Mouse (Mus musculus) G1E (cell line): Measurements from ENCODE around the gene Kansl1l. TPM values are rescaled to one million over a fixed set of nuclear protein-coding genes. Genes with fewer than 3 reads are reported as not detected.
A peak's percentile ranks its signal among the peaks of the same experiment; 100 is the strongest.

ENCODE experiments used
- ATAC-seq: 2 replicates; pipeline ENCODE4 v1.8.0; 2016; ENCODE audit warnings: mild to moderate bottlenecking; ENCODE audit not compliant: insufficient number of reproducible peaks, poor library complexity, low FRiP score, severe bottlenecking; ENCODE audit errors: extremely low read depth
- DNase-seq: peaks from one replicate; pipeline ENCODE4 v3.0.0; 2012; ENCODE audit warnings: low spot score
- H3K27me3 ChIP-seq: 2 replicates; pipeline ENCODE4 v1.6.1; 2012; ENCODE audit warnings: mild to moderate bottlenecking, low read length, inconsistent platforms; ENCODE audit not compliant: insufficient read depth
- H3K36me3 ChIP-seq: replicated peaks from 2 replicates; pipeline ENCODE3; 2012; ENCODE audit warnings: mild to moderate bottlenecking, inconsistent platforms
- H3K4me1 ChIP-seq: 2 replicates; pipeline ENCODE4 v1.6.1; 2012; ENCODE audit warnings: low read depth, low read length, inconsistent platforms, mixed read lengths; ENCODE audit not compliant: insufficient read depth
- H3K4me3 ChIP-seq: 2 replicates; pipeline ENCODE4 v1.5.1; 2012; ENCODE audit warnings: low read depth, mild to moderate bottlenecking, inconsistent platforms, low read length, moderate library complexity, mixed read lengths
- H3K9me3 ChIP-seq: replicated peaks from 2 replicates; pipeline ENCODE4 v1.6.1; 2012; ENCODE audit warnings: inconsistent platforms
- CTCF ChIP-seq: IDR thresholded peaks from 2 replicates; pipeline ENCODE4 v1.5.1; 2012; ENCODE audit warnings: low read depth, low read length, inconsistent platforms, mixed read lengths
- GATA1 ChIP-seq: IDR thresholded peaks from 2 replicates; pipeline ENCODE4 v1.6.1; 2012; ENCODE audit warnings: borderline replicate concordance, low read length, inconsistent platforms, mixed read lengths
- GATA2 ChIP-seq: IDR thresholded peaks from 2 replicates; pipeline ENCODE4 v1.6.1; 2012; ENCODE audit warnings: low read depth, low read length, inconsistent platforms, borderline replicate concordance
- POLR2AphosphoS5 ChIP-seq: IDR thresholded peaks from 2 replicates; pipeline ENCODE4 v1.6.1; 2012; ENCODE audit warnings: low read depth, low read length, inconsistent platforms; ENCODE audit not compliant: insufficient replicate concordance
- TAL1 ChIP-seq: conservative IDR thresholded peaks from 2 replicates; pipeline ENCODE4 v1.6.1; 2012; ENCODE audit warnings: low read depth, low read length, inconsistent platforms, mixed read lengths
- polyA plus RNA-seq: library from polyadenylated mRNA; stranded (reverse); fragments of >175 nt; gene quantifications from 2 replicates; pipeline ENCODE4 v1.2.3, GENCODE M21; 2012
- total RNA-seq, 2 experiments: library from RNA; stranded (forward) in 1 of 2; stranded (reverse) in 1 of 2; fragments of 200-1000 nt in 1 of 2; fragments of >200 nt in 1 of 2; fragmentation: Nextera tagmentation in 1 of 2; gene quantifications; 2 replicates each; pipeline ENCODE4 v1.2.3; 2014 to 2017

Gene Kansl1l
- total RNA-seq (2014; fragmentation: Nextera tagmentation) = 28.8 and 37.5 TPM in 2 replicates
- 17.1 and 18.7 TPM in 2 replicates for total RNA-seq (2017)
- polyA plus RNA-seq = 0.94 and 1.4 TPM in 2 replicates

DNA sequence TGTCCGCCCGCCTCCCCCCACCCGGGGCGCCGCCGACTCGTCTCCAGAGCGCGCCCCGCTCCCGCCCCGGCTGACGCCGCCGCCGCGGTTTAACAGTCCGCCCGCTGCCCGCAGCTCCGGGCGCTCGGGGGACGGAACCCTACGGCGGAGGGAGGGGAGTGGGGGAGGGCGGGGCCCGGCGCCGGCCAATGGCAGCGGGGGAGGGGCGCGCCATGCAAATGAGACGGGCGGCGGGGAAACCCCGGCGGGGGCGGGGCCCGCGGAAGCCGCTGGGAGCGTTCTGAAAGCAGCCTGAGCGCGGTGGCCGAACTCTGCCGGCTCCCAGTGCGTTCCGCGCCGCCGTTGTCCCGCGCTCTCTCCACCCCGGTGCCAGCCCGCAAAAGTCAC lies at the start of gene Kansl1l:
TSS of gene Kansl1l (minus strand) at position 110 of the 387 bp plus-strand sequence.
- Histone ChIP-seq H3K4me3 (peak within 1 kb of the TSS; percentile 83), H3K9me3 (no peaks in the 10 kb centered on the region), H3K36me3 (peaks cover 4% of the 10 kb centered on the region), H3K27me3 (no peaks in the 10 kb centered on the region), H3K4me1 (peaks cover 27% of the 10 kb centered on the region)
- DNase-seq (peak; percentile 99), ATAC-seq (peak; percentile 48)
- TF ChIP-seq GATA2 (no peak), POLR2AphosphoS5 (no peak), GATA1 (no peak), TAL1 (no peak), CTCF (no peak)

DNA sequence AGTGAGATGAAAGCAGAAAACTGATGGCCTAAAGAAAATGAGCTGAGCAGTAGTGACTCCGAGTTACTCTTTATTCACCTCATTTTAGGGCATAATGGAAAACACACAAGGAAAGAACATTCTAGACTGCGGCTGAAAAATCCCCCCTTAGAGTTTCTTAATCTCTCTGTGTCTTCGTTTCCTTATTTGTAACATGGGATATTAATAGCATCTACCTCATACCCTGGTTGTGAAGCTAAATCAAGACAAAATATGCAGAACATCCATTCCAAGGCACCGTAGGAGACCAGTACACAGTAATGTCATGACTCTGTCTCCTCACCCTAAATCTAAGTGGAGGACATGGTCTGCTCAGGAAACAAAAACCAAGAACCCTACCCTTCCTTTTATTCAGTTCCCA lies 48.3 kb upstream of the Kansl1l start:
- Histone ChIP-seq H3K36me3 (no peaks in the 10 kb centered on the region), H3K4me3 (no peak overlapping the region), H3K4me1 (peaks cover 23% of the 10 kb centered on the region), H3K27me3 (peaks cover 14% of the 10 kb centered on the region), H3K9me3 (no peaks in the 10 kb centered on the region)
- DNase-seq = no peak
- TF ChIP-seq POLR2AphosphoS5 (no peak), GATA2 (no peak), TAL1 (no peak), CTCF (no peak), GATA1 (no peak)
- no peak for ATAC-seq

DNA sequence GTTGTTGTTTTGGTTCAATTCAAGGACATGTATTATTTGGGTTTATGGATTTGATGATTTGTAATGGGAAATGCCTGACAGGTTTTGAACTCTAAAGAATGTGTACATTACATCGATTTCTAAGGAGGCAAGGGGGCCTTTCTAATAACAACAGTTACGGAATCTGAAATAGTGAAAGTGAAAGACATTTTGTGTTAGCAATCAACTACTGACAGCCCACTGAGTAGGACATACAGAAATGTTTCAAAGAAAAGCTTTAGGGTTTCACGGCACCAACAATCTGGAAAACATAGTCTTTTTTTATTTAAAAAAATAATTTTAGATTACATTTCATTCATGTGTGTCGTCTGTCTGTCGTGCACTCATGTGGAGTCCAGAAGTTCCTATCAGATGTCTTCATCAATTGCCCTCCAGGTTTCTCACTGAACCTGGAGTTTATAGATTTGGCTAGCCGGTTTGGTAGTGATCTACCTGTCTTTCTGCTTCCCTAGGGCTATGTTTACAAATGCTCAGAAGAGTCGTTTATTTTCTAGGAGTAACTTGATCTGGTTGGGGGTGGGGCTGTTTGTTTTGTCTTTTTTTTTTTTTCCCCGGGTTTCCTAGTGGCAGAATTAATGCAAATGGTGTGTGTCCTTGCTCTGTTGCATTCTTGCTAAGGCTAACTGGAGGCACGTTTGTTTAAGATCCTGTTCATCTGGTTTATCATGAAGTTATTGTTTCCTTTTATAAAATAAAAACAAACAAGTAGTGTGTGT lies 46.6 kb upstream of the Kansl1l start:
- TF ChIP-seq POLR2AphosphoS5 = no peak
- TF ChIP-seq CTCF = no peak
- no peak for TF ChIP-seq GATA2
- no peak for TF ChIP-seq TAL1
- no peak for TF ChIP-seq GATA1
- ATAC-seq (no peak), DNase-seq (no peak)
- H3K36me3 ChIP-seq = peaks cover 5% of the 10 kb centered on the region
- no peaks in the 10 kb centered on the region; the same call in 1 of the 2 replicates for H3K9me3 ChIP-seq
- H3K27me3 ChIP-seq = peaks cover 10% of the 10 kb centered on the region
- H3K4me3 ChIP-seq = peak overlapping the region; percentile 49
- H3K4me1 ChIP-seq = peaks cover 31% of the 10 kb centered on the region

DNA sequence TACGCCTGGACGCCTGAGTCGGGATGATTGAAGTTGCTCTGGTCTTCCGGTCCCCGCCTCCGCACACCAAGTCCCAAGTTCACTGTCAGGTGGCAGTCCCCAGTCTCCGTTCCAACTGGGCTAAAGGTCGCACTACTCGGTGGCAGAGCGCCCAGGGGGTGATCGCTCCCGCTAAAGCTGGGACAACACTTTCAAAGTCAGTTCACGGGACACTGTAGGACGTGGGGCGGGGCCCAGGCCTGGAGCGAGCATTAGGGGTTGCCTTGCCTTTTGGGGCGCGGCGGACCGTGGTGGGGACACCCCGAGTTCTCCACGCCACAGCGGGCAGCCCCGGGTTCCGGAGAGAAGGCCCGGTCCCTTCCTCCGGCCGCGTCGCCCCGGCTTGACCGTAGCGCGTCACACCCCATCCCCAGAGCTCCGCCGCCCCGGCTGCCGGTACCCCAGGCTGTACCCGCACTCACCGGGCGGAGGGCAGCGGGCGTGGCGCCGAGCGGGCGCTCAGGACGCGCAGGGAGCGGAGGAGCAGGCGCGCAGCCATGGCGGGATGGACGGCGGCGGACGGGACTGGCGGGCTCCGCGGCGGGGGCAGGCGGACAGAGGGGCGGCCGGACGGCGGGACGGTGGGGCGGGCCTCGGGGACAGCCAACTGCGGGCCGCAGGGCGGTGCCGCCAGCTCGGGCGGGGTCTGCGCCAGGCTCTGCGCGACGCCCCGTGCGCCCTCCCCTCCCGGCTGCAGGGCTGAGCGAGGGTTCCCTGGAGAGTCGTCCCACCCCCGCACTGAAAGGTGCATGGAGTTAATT lies 45.5 kb upstream of the Kansl1l start, which contains the start of gene Acadl:
TSS of gene Acadl (minus strand) at position 566 of the 800 bp plus-strand sequence.
- Histone ChIP-seq H3K27me3 (peaks cover 4% of the 10 kb centered on the region), H3K36me3 (peaks cover 11% of the 10 kb centered on the region), H3K9me3 (no peaks in the 10 kb centered on the region; the same call in 1 of the 2 replicates), H3K4me1 (peaks cover 33% of the 10 kb centered on the region), H3K4me3 (peak within 1 kb of the TSS; percentile 91)
- TF ChIP-seq GATA1 = no peak
- no peak for TF ChIP-seq POLR2AphosphoS5
- TF ChIP-seq CTCF = no peak
- TF ChIP-seq TAL1 = no peak
- no peak for TF ChIP-seq GATA2
- ATAC-seq (peak; percentile 57), DNase-seq (peak; percentile 79)

DNA sequence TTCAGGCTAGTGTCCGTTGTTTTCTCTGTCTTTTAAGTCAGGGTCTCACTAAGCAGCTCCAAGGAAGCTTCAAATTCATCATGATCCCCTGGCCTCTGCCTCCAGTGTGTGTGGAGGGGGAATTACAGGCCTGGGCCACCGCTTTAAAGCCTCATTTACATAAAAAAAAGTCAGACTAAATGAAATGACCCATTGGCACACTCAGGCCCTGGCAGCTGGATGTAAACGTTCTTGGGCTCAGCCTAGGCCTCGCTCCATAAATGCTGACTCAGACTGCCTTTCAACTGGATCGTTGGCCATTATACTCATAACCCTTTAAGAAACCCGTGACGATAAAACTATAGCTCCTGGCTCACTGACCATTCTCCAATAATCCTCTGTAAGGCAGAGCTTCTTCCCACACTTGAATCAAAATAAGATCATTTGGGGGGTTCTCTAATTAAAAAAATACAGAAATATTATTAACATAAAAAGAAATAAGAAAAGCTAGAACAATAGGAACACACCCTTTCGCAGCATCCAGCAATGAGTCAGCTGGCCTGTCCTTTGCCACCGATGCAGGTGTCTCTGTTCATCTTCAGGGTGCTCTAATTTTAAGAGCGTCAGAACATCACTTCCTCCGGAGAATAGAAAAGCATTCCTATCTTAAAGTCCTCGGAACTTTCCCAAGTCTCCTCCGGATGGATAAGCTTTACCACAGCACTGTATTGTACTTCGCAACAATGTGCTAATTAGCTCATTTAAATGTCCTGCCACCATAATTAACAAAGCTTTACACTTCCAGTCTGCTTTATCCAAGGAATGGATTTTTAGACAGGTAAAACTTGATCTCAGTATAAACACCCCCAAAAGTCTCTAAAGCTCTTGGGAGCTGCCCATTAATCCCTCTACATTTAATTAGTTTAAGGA lies 44.7 kb upstream of the Kansl1l start:
- DNase-seq (peak; percentile 13), ATAC-seq (peak; percentile 47)
- Histone ChIP-seq H3K4me1 (peaks cover 33% of the 10 kb centered on the region), H3K9me3 (no peaks in the 10 kb centered on the region; the same call in 1 of the 2 replicates), H3K27me3 (no peaks in the 10 kb centered on the region), H3K4me3 (peak overlapping the region; percentile 91), H3K36me3 (peaks cover 16% of the 10 kb centered on the region)
- TF ChIP-seq POLR2AphosphoS5 = no peak
- no peak for TF ChIP-seq GATA2
- no peak for TF ChIP-seq CTCF

DNA sequence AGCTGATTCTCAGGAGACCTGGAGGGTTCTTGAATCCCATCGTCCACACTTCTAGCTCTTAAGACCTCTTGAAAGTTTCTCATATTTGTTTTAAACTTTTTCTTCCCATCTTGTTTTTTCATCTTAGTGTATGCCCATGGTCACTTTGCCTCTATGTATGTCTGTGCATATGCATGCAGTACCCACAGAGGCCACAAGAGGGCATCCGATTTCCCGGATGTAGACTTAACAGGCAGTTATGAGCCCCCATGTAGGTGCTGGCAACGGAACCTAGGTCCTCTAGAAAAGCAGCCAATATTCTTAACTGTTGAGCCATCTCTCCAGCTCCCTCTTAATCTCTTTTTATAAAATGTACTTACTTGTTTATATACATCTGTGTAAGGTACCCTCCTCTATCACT lies 30.1 kb upstream of the Kansl1l start:
- H3K9me3 ChIP-seq = no peaks in the 10 kb centered on the region
- no peak for TF ChIP-seq TAL1
- TF ChIP-seq GATA2 = no peak
- no peak for TF ChIP-seq CTCF
- TF ChIP-seq POLR2AphosphoS5 = no peak
- TF ChIP-seq GATA1 = no peak
- H3K4me1 ChIP-seq = peaks cover 11% of the 10 kb centered on the region
- ATAC-seq (no peak), DNase-seq (no peak)
- H3K36me3 ChIP-seq = peaks cover 63% of the 10 kb centered on the region
- no peaks in the 10 kb centered on the region for H3K27me3 ChIP-seq
- H3K4me3 ChIP-seq = no peak overlapping the region
